Mouse (Mus musculus): ENCODE measurements around the gene Ctnna2.

GRCm38 (mm10) chr6:77738640-77739039 lies 240.9 kb downstream of the Ctnna2 start:
- TF ChIP-seq POLR2A (IDR thresholded peaks at IDR 0.05; ENCODE audit: extremely low read depth, insufficient read depth, low read length) (no peak), CTCF (IDR thresholded peaks at IDR 0.05; ENCODE audit: low read depth, low read length) (no peak)
